Mouse (Mus musculus): ENCODE measurements around the gene Cnga4.

- TF ChIP-seq GATA1 (IDR thresholded peaks at IDR 0.05; ENCODE audit: low read length) (no peak), TAL1 (IDR thresholded peaks at IDR 0.05; ENCODE audit: low read length) (no peak)
These were observed 9.1 kb upstream of the Cnga4 start for GRCm38 (mm10) chr7:105395131-105395820.

Measured in erythroblast, embryonic 14.5 days (primary cell).